Mouse (Mus musculus) spleen, postnatal 4 days (tissue): ENCODE measurements around the gene Ptprn2.

Source experiments
- DNase-seq, 2 experiments: peaks; one replicate each; pipeline ENCODE4 v3.0.0; 2022; ENCODE audit warnings: low spot score in 2 of 2

The Ptprn2 gene

GRCm38 (mm10) chr12:116887496-116888281 lies 402.2 kb downstream of the Ptprn2 start:
- DNase-seq = no peak

GRCm38 (mm10) chr12:116888856-116889255 lies 403.3 kb downstream of the Ptprn2 start:
- DNase-seq = no peak

- no peak for DNase-seq
These were observed 407.1 kb downstream of the Ptprn2 start for GRCm38 (mm10) chr12:116892584-116892983.

GRCm38 (mm10) chr12:116896651-116897050 lies 411.1 kb downstream of the Ptprn2 start:
- no peak for DNase-seq

- DNase-seq = no peak
These were observed 416.3 kb downstream of the Ptprn2 start for GRCm38 (mm10) chr12:116901773-116902172.

GRCm38 (mm10) chr12:116907424-116907823 lies 421.9 kb downstream of the Ptprn2 start:
- DNase-seq = no peak

GRCm38 (mm10) chr12:116908668-116909067 lies 423.1 kb downstream of the Ptprn2 start:
- no peak for DNase-seq

- DNase-seq = no peak
These were observed 431.3 kb downstream of the Ptprn2 start for GRCm38 (mm10) chr12:116916776-116917175.

GRCm38 (mm10) chr12:116919185-116919584 lies 433.7 kb downstream of the Ptprn2 start:
- no peak for DNase-seq

GRCm38 (mm10) chr12:116919691-116920526 lies 434.4 kb downstream of the Ptprn2 start:
- no peak for DNase-seq

GRCm38 (mm10) chr12:116927115-116927514 lies 441.6 kb downstream of the Ptprn2 start:
- no peak for DNase-seq

GRCm38 (mm10) chr12:116927516-116927915 lies 442.0 kb downstream of the Ptprn2 start:
- no peak for DNase-seq

- no peak for DNase-seq
These were observed 452.8 kb downstream of the Ptprn2 start for GRCm38 (mm10) chr12:116938158-116938854.

GRCm38 (mm10) chr12:116943883-116944282 lies 458.4 kb downstream of the Ptprn2 start:
- DNase-seq = no peak

GRCm38 (mm10) chr12:116948151-116948928 lies 462.8 kb downstream of the Ptprn2 start:
- DNase-seq = no peak

GRCm38 (mm10) chr12:116949726-116950125 lies 464.2 kb downstream of the Ptprn2 start:
- no peak for DNase-seq

GRCm38 (mm10) chr12:116952452-116953205 lies 467.1 kb downstream of the Ptprn2 start:
- no peak for DNase-seq

- no peak for DNase-seq
These were observed 473.6 kb downstream of the Ptprn2 start for GRCm38 (mm10) chr12:116959164-116959563.

- no peak for DNase-seq
These were observed 478.4 kb downstream of the Ptprn2 start for GRCm38 (mm10) chr12:116963906-116964305.

GRCm38 (mm10) chr12:116968215-116968939 lies 482.9 kb downstream of the Ptprn2 start:
- no peak for DNase-seq
